Mouse (Mus musculus): ENCODE measurements at regions not wholly inside any gene's neighbourhood (a gene's known extent, or its start where the extent isn't known, plus 50 kb on each side); places are given as distances from the start of the nearest gene placed in this dataset.

DNA sequence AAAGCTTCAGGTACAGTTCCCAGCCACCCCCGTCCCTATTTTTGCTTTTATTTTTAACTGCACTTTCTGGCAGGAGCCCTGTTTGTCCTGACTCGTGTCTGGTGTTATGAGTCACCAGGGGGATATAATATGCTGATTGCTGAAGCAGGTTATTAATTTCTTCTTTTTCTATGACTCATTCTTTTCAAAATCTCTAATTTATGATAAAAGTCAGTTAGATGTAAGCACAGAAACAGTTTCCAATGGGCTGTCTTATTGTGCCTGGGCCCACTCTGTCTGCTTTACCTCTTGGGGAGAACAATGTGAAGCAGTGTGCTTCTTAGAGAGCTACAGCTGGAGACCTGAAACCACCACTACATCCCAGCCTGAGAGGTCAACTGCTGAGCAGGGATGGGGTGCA is 153.5 kb upstream of the Trib2 start:
- no peak for TF ChIP-seq CTCF (IDR thresholded peaks at IDR 0.05; ENCODE audit: control insufficient read depth, insufficient read depth, low read length)
- TF ChIP-seq POLR2A (IDR thresholded peaks at IDR 0.05; ENCODE audit: borderline replicate concordance, control insufficient read depth, low read depth, low read length) = no peak
